Mouse (Mus musculus) adrenal gland, adult 8-10 months (tissue): ENCODE data around the gene Upf3b. TPM values are rescaled to one million over a fixed set of nuclear protein-coding genes. Genes with fewer than 3 reads are reported as not detected.

Source experiments
- DNase-seq: peaks from one replicate; pipeline ENCODE4 v3.0.0; 2022
- total RNA-seq, 4 experiments: library from RNA; stranded (reverse); gene quantifications; 2 replicates each; pipeline ENCODE4 v1.2.4; 2022

Gene Upf3b
- total RNA-seq, 4 experiments from 2014 or later: 14.7 to 27.6 (median 19.3) TPM

GRCm38 (mm10) chrX:37076651-37077050 is 33.5 kb downstream of the Upf3b start:
- DNase-seq: no peak

GRCm38 (mm10) chrX:37074262-37074892 is 35.7 kb downstream of the Upf3b start:
- no peak for DNase-seq

GRCm38 (mm10) chrX:37068766-37069165 is 41.4 kb downstream of the Upf3b start:
- no peak for DNase-seq

- DNase-seq: no peak
These were observed 42.8 kb downstream of the Upf3b start for GRCm38 (mm10) chrX:37067299-37067698.

- DNase-seq: no peak
These were observed 46.2 kb downstream of the Upf3b start for GRCm38 (mm10) chrX:37063902-37064301.

- DNase-seq: no peak
These were observed 61.0 kb downstream of the Upf3b start for GRCm38 (mm10) chrX:37048890-37049823.

- no peak for DNase-seq
These were observed 61.8 kb downstream of the Upf3b start, which contains the start of gene Sowahd for GRCm38 (mm10) chrX:37048066-37048889. TSS of gene Sowahd (plus strand) at chrX:37048845.

- no peak for DNase-seq
These were observed 67.4 kb downstream of the Upf3b start for GRCm38 (mm10) chrX:37042726-37043125.

Other genes starting within 250 kb of the Upf3b start
- gene Ube2a, start 236.4 kb downstream of the Upf3b start, total RNA-seq: 10 to 100 TPM; 51.4 to 63.9 (median 55.7) TPM
- gene C330007P06Rik, start 236.2 kb downstream of the Upf3b start, total RNA-seq: 10 to 100 TPM; 49.0 to 54.6 (median 52.2) TPM
- 10 to 100 TPM in 3 of 4 experiments, 1 to 10 TPM in 1; 9.4 to 13.3 (median 12.3) TPM for gene Nkrf, start 207.4 kb downstream of the Upf3b start, total RNA-seq
- gene Sept6, start 118.5 kb downstream of the Upf3b start, total RNA-seq: 10 to 100 TPM; 21.4 to 45.9 (median 31.0) TPM
- 1 to 10 TPM in 2 of 4 experiments, under 1 TPM in 2; 0.63 to 5.0 (median 1.9) TPM for gene Sowahd, start 61.5 kb downstream of the Upf3b start, total RNA-seq
- gene Rpl39, start 24.9 kb downstream of the Upf3b start, total RNA-seq: 100 to 1,000 TPM; 509 to 573 (median 523) TPM
- gene Nkap, start 16.5 kb upstream of the Upf3b start, total RNA-seq: 10 to 100 TPM; 13.3 to 19.1 (median 18.7) TPM
- gene Akap14, start 58.5 kb upstream of the Upf3b start, total RNA-seq: not detected
- gene Ndufa1, start 80.8 kb upstream of the Upf3b start, total RNA-seq: 100 to 1,000 TPM; 250 to 390 (median 291) TPM
- 1 to 10 TPM; 4.6 to 5.5 (median 5.3) TPM for gene Rnf113a1, start 80.9 kb upstream of the Upf3b start, total RNA-seq
- not detected for gene Gm9, start 100.7 kb upstream of the Upf3b start, total RNA-seq
- gene Rhox1, start 111.9 kb upstream of the Upf3b start, total RNA-seq: not detected
- gene Rhox2a, start 134.7 kb upstream of the Upf3b start, total RNA-seq: not detected
- not detected for gene Rhox3a, start 139.6 kb upstream of the Upf3b start, total RNA-seq
- gene Rhox4a, start 155.0 kb upstream of the Upf3b start, total RNA-seq: not detected